Mouse (Mus musculus) limb, embryonic 14.5 days (tissue): ENCODE results near the gene Bub1b. TPM values are rescaled to one million over a fixed set of nuclear protein-coding genes. Genes with fewer than 3 reads are reported as not detected.

ENCODE experiments used
- ATAC-seq: fragments of 200-750 bp; cut with Nextera tagmentation; 2 replicates; pipeline ENCODE4 v1.8.0; 2017; ENCODE audit warnings: low read depth, moderate number of reproducible peaks, moderate TSS enrichment; ENCODE audit not compliant: low FRiP score
- DNase-seq: peaks from one replicate; pipeline ENCODE4 v3.0.0-alpha.2; 2015; ENCODE audit warnings: low spot score
- H3K27ac ChIP-seq: fragments of 300-500 bp; sonication (generic); replicated peaks from 2 replicates; pipeline ENCODE4 v1.5.1; 2014; ENCODE audit warnings: low read depth, mild to moderate bottlenecking, low read length, moderate library complexity, mixed read lengths
- H3K27me3 ChIP-seq: fragments of 300-500 bp; sonication (generic); 2 replicates; pipeline ENCODE4 v1.6.1; 2014; ENCODE audit warnings: low read length, mixed read lengths; ENCODE audit not compliant: control insufficient read depth, insufficient read depth
- H3K36me3 ChIP-seq: fragments of 300-500 bp; sonication (generic); 2 replicates; pipeline ENCODE4 v1.6.1; 2014; ENCODE audit warnings: mild to moderate bottlenecking, low read length, moderate library complexity, mixed read lengths; ENCODE audit not compliant: control insufficient read depth, insufficient read depth
- H3K4me1 ChIP-seq: fragments of 300-500 bp; sonication (generic); 2 replicates; pipeline ENCODE4 v1.6.1; 2014; ENCODE audit warnings: antibody characterized with exemption, low read length, mixed read lengths; ENCODE audit not compliant: control insufficient read depth, insufficient read depth
- H3K4me2 ChIP-seq: fragments of 300-500 bp; sonication (generic); replicated peaks from 2 replicates; pipeline ENCODE4 v1.6.1; 2014; ENCODE audit warnings: low read depth, mild to moderate bottlenecking, low read length, moderate library complexity; ENCODE audit not compliant: severe bottlenecking
- H3K4me3 ChIP-seq: fragments of 300-500 bp; sonication (generic); replicated peaks from 2 replicates; pipeline ENCODE4 v1.5.1; 2014; ENCODE audit warnings: low read length
- H3K9ac ChIP-seq: fragments of 300-500 bp; sonication (generic); 2 replicates; pipeline ENCODE4 v1.6.1; 2014; ENCODE audit warnings: mild to moderate bottlenecking, low read depth, low read length, moderate library complexity; ENCODE audit not compliant: severe bottlenecking
- H3K9me3 ChIP-seq: fragments of 300-500 bp; sonication (generic); 2 replicates; pipeline ENCODE4 v1.6.1; 2016; ENCODE audit warnings: low read length; ENCODE audit not compliant: control insufficient read depth
- POLR2A ChIP-seq: fragments of 200-500 bp; IDR thresholded peaks from 2 replicates; pipeline ENCODE4 v1.8.0; 2012; ENCODE audit warnings: inconsistent platforms, mild to moderate bottlenecking, moderate library complexity, borderline replicate concordance; ENCODE audit not compliant: insufficient read depth, insufficient read length; ENCODE audit errors: extremely low read depth
- WGBS: fragments of 180-500 bp; shearing (Covaris S2); extraction: QIAGEN DNeasy Blood & Tissue Kit; methylation state at CpG from one replicate; pipeline ENCODE4 v1.1.7; 2014; 5-methylcytosine and 5-hydroxymethylcytosine counted together
- polyA plus RNA-seq, 2 experiments: library from polyadenylated mRNA; depleted of rRNA in 1 of 2; stranded (reverse) in 1 of 2; unstranded in 1 of 2; fragments of >200 nt; fragmentation: Nextera tagmentation in 1 of 2; extraction: Ambion mirVana in 1 of 2; gene quantifications; 2 replicates each; pipeline versions ENCODE4 v1.2.1 to v1.2.3; 2012 to 2014

Bub1b gene
- polyA plus RNA-seq, 2 experiments, result 53.5 to 64.4 TPM

GRCm38 (mm10) chr2:118680926-118681325 lies 82.9 kb downstream of the Bub1b start:
- no peak for TF ChIP-seq POLR2A
- no peaks in the 10 kb centered on the region; the same call in 1 of the 2 replicates for H3K4me1 ChIP-seq
- ATAC-seq (no peak), DNase-seq (no peak)
- H3K36me3 ChIP-seq, result no peaks in the 10 kb centered on the region
- H3K27me3 ChIP-seq, result peaks cover 35% of the 10 kb centered on the region
- WGBS, result 91% methylated on average over 6 of the region's 6 CpGs
- H3K4me3 ChIP-seq, result no peak overlapping the region
- H3K4me2 ChIP-seq, result no peak overlapping the region
- H3K9me3 ChIP-seq, result no peaks in the 10 kb centered on the region
- H3K27ac ChIP-seq, result no peak overlapping the region
- no peak overlapping the region for H3K9ac ChIP-seq

- ATAC-seq, result no peak
- no peaks in the 10 kb centered on the region for H3K36me3 ChIP-seq
- no peaks in the 10 kb centered on the region for H3K4me1 ChIP-seq
- 33% methylated on average over 8 of the region's 8 CpGs for WGBS
- TF ChIP-seq POLR2A, result no peak
- peaks cover 17% of the 10 kb centered on the region for H3K27me3 ChIP-seq
- no peak for DNase-seq
- H3K4me3 ChIP-seq, result no peak overlapping the region
- H3K27ac ChIP-seq, result no peak overlapping the region
- H3K9me3 ChIP-seq, result no peaks in the 10 kb centered on the region
- no peak overlapping the region for H3K9ac ChIP-seq
- no peak overlapping the region for H3K4me2 ChIP-seq
These were observed 84.7 kb downstream of the Bub1b start for GRCm38 (mm10) chr2:118682544-118683260.

- Histone ChIP-seq H3K27me3 (no peaks in the 10 kb centered on the region), H3K4me1 (no peaks in the 10 kb centered on the region), H3K9ac (no peak overlapping the region), H3K4me3 (no peak overlapping the region), H3K4me2 (no peak overlapping the region), H3K9me3 (no peaks in the 10 kb centered on the region), H3K36me3 (no peaks in the 10 kb centered on the region), H3K27ac (no peak overlapping the region)
- DNase-seq, result no peak
- no peak for TF ChIP-seq POLR2A
- 83% methylated on average over 4 of the region's 4 CpGs for WGBS
- ATAC-seq, result no peak
These were observed 87.1 kb downstream of the Bub1b start for GRCm38 (mm10) chr2:118685088-118685487.

- WGBS, result 74% methylated on average over 8 of the region's 8 CpGs
- no peak overlapping the region for H3K9ac ChIP-seq
- no peaks in the 10 kb centered on the region for H3K36me3 ChIP-seq
- H3K27me3 ChIP-seq, result no peaks in the 10 kb centered on the region
- H3K4me2 ChIP-seq, result no peak overlapping the region
- no peak for ATAC-seq
- TF ChIP-seq POLR2A, result no peak
- H3K27ac ChIP-seq, result no peak overlapping the region
- H3K9me3 ChIP-seq, result no peaks in the 10 kb centered on the region
- no peak for DNase-seq
- no peak overlapping the region for H3K4me3 ChIP-seq
- H3K4me1 ChIP-seq, result no peaks in the 10 kb centered on the region
These were observed 88.7 kb downstream of the Bub1b start for GRCm38 (mm10) chr2:118686693-118687092.

- Histone ChIP-seq H3K27me3 (no peaks in the 10 kb centered on the region), H3K4me1 (no peaks in the 10 kb centered on the region), H3K9me3 (no peaks in the 10 kb centered on the region), H3K4me3 (no peak overlapping the region), H3K27ac (no peak overlapping the region), H3K36me3 (no peaks in the 10 kb centered on the region), H3K9ac (no peak overlapping the region), H3K4me2 (no peak overlapping the region)
- no peak for ATAC-seq
- no peak for TF ChIP-seq POLR2A
- WGBS, result 89% methylated on average over 3 of the region's 3 CpGs
- no peak for DNase-seq
These were observed 89.8 kb downstream of the Bub1b start for GRCm38 (mm10) chr2:118687791-118688190.
